ENCODE assay signal across 25 mouse cellular contexts in the genomic region with DNA sequence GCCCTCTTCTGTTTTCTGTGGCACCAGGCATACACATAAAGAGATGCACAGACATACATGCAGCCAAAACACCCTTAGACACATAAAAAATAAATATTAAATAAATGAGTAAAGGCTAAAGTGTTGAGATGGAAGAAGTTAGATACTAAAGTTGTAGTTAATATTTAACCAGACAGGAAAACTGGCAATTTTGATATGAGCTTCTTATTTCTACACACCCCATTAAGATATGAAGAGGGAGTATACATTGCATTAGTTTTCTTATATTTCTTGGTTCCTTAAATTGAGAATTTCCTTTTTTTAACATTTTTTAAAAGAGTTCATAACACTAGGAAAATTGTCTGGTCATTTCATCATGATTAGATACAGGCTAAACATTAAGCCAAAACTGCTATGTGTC.
"Had no signal": no experiment of that assay in that cellular context is flagged by ENCODE, and none has a peak within 500 bp of the region (broad histone marks: within the 10 kb centered on the region; RNA-seq: fewer than 3 reads in every experiment).

No protein-coding gene starts in this region.

- H3K27ac ChIP-seq: embryonic facial prominence, embryonic 10.5 days; embryonic facial prominence, embryonic 12.5 days; embryonic facial prominence, embryonic 13.5 days; embryonic facial prominence, embryonic 15.5 days; forebrain, embryonic 10.5 days; forebrain, embryonic 12.5 days; forebrain, embryonic 13.5 days; forebrain, embryonic 15.5 days; gastrocnemius, adult 2 months; heart, adult 2 months had no signal

- H3K4me1 ChIP-seq: embryonic facial prominence, embryonic 10.5 days; embryonic facial prominence, embryonic 12.5 days; embryonic facial prominence, embryonic 13.5 days; embryonic facial prominence, embryonic 15.5 days; forebrain, embryonic 10.5 days; forebrain, embryonic 12.5 days had no signal

- H3K36me3 ChIP-seq: embryonic facial prominence, embryonic 10.5 days; embryonic facial prominence, embryonic 12.5 days; embryonic facial prominence, embryonic 13.5 days; embryonic facial prominence, embryonic 15.5 days; forebrain, embryonic 10.5 days; forebrain, embryonic 12.5 days; forebrain, embryonic 15.5 days had no signal

- H3K9me3 ChIP-seq: embryonic facial prominence, embryonic 10.5 days; embryonic facial prominence, embryonic 12.5 days; embryonic facial prominence, embryonic 13.5 days; embryonic facial prominence, embryonic 15.5 days; forebrain, embryonic 10.5 days; forebrain, embryonic 12.5 days; forebrain, embryonic 13.5 days; forebrain, embryonic 15.5 days had no signal

- H3K4me3 ChIP-seq: embryonic facial prominence, embryonic 10.5 days; embryonic facial prominence, embryonic 12.5 days; embryonic facial prominence, embryonic 13.5 days; embryonic facial prominence, embryonic 15.5 days; erythroblast, embryonic 14.5 days; forebrain, embryonic 10.5 days; forebrain, embryonic 12.5 days; forebrain, embryonic 13.5 days; forebrain, embryonic 15.5 days; gastrocnemius, adult 2 months; heart, adult 2 months had no signal

- DNase-seq: cerebellum, adult 9-10 months; cerebellum, adult 9-11 months; cerebellum, postnatal 10 days; cerebellum, postnatal 14 days; cerebellum, postnatal 25 days; cerebellum, postnatal 36 days; embryo, embryonic 11 days; forebrain, postnatal 0 days; gastrocnemius, adult 2 months; gastrocnemius, postnatal 10 days; gastrocnemius, postnatal 14 days; gastrocnemius, postnatal 25 days; gastrocnemius, postnatal 36 days; heart, adult 11 months; heart, adult 18-20 months; heart, adult 2 months had no signal

- H3K9ac ChIP-seq: embryonic facial prominence, embryonic 12.5 days; embryonic facial prominence, embryonic 13.5 days; embryonic facial prominence, embryonic 15.5 days; forebrain, embryonic 12.5 days; forebrain, embryonic 13.5 days; forebrain, embryonic 15.5 days; forebrain, postnatal 0 days had no signal

- H3K27me3 ChIP-seq: embryonic facial prominence, embryonic 12.5 days; embryonic facial prominence, embryonic 13.5 days; embryonic facial prominence, embryonic 15.5 days; forebrain, embryonic 12.5 days; forebrain, embryonic 13.5 days; forebrain, embryonic 15.5 days had no signal
